Mouse (Mus musculus): ENCODE measurements around the gene Gsk3a. TPM values are rescaled to one million over a fixed set of nuclear protein-coding genes. Genes with fewer than 3 reads are reported as not detected.

Gsk3a gene
- polyA plus RNA-seq, 1 experiment from 2014 or later, result 15.7 TPM

Small RNA genes within 50 kb of the gene (microRNA-seq; reads per million reads assigned to microRNA genes)
- not detected for gene Mir7048

Other genes starting within 250 kb of the Gsk3a start
- gene Atp1a3, start 231.9 kb downstream of the Gsk3a start, polyA plus RNA-seq (2014; fragmentation: Nextera tagmentation; extraction: Ambion mirVana), result 0.27 and 0.68 TPM in 2 replicates
- 13.2 and 14.2 TPM in 2 replicates for gene Grik5, start 165.5 kb downstream of the Gsk3a start, polyA plus RNA-seq (2014; fragmentation: Nextera tagmentation; extraction: Ambion mirVana)
- 21.9 and 33.4 TPM in 2 replicates for gene Zfp574, start 165.3 kb downstream of the Gsk3a start, polyA plus RNA-seq (2014; fragmentation: Nextera tagmentation; extraction: Ambion mirVana)
- gene Pou2f2, start 58.1 kb downstream of the Gsk3a start, polyA plus RNA-seq (2014; fragmentation: Nextera tagmentation; extraction: Ambion mirVana), result 0.39 and 0.90 TPM in 2 replicates
- 8.7 and 10.8 TPM in 2 replicates for gene Dedd2, start 17.2 kb downstream of the Gsk3a start, polyA plus RNA-seq (2014; fragmentation: Nextera tagmentation; extraction: Ambion mirVana)
- gene Zfp526, start 16.4 kb downstream of the Gsk3a start, polyA plus RNA-seq (2014; fragmentation: Nextera tagmentation; extraction: Ambion mirVana), result 2.2 and 4.2 TPM in 2 replicates
- 22.4 and 28.8 TPM in 2 replicates for gene Erf, start 12.9 kb upstream of the Gsk3a start, polyA plus RNA-seq (2014; fragmentation: Nextera tagmentation; extraction: Ambion mirVana)
- 36.0 and 47.2 TPM in 2 replicates for gene Cic, start 29.9 kb upstream of the Gsk3a start, polyA plus RNA-seq (2014; fragmentation: Nextera tagmentation; extraction: Ambion mirVana)
- gene Pafah1b3, start 60.1 kb upstream of the Gsk3a start, polyA plus RNA-seq (2014; fragmentation: Nextera tagmentation; extraction: Ambion mirVana), result 199 and 245 TPM in 2 replicates
- gene Prr19, start 63.6 kb upstream of the Gsk3a start, polyA plus RNA-seq (2014; fragmentation: Nextera tagmentation; extraction: Ambion mirVana), result 0.67 and 0.69 TPM in 2 replicates
- gene Tmem145, start 68.3 kb upstream of the Gsk3a start, polyA plus RNA-seq (2014; fragmentation: Nextera tagmentation; extraction: Ambion mirVana), result 0.49 and 0.62 TPM in 2 replicates
- gene Megf8, start 79.3 kb upstream of the Gsk3a start, polyA plus RNA-seq (2014; fragmentation: Nextera tagmentation; extraction: Ambion mirVana), result 14.0 and 16.2 TPM in 2 replicates
- gene Cnfn, start 131.9 kb upstream of the Gsk3a start, polyA plus RNA-seq (2014; fragmentation: Nextera tagmentation; extraction: Ambion mirVana), result not detected in 2 replicates
- gene Lipe, start 160.9 kb upstream of the Gsk3a start, polyA plus RNA-seq (2014; fragmentation: Nextera tagmentation; extraction: Ambion mirVana), result 5.3 and 6.8 TPM in 2 replicates
- 0.27 and 0.30 TPM in 2 replicates for gene Cxcl17, start 175.0 kb upstream of the Gsk3a start, polyA plus RNA-seq (2014; fragmentation: Nextera tagmentation; extraction: Ambion mirVana)
- gene Ceacam1, start 239.8 kb upstream of the Gsk3a start, polyA plus RNA-seq (2014; fragmentation: Nextera tagmentation; extraction: Ambion mirVana), result 2.3 and 5.7 TPM in 2 replicates

All from kidney, embryonic 14.5 days (tissue).